Mouse (Mus musculus) liver, embryonic 11.5 days (tissue): ENCODE data around the gene Farp1. TPM values are rescaled to one million over a fixed set of nuclear protein-coding genes. Genes with fewer than 3 reads are reported as not detected.
"Not testable (repeated sequence)": the region's sequence is repeated elsewhere in the genome, so short reads cannot be mapped to it uniquely, and the experiment has no call there.

ENCODE experiments used
- ATAC-seq: fragments of 200-750 bp; cut with Nextera tagmentation; replicated peaks from 2 replicates; pipeline ENCODE4 v1.8.0; 2017; ENCODE audit warnings: moderate number of reproducible peaks, mild to moderate bottlenecking, moderate TSS enrichment, moderate library complexity; ENCODE audit not compliant: low FRiP score
- DNase-seq: peaks from one replicate; pipeline ENCODE4 v3.0.0-alpha.2; 2017; ENCODE audit warnings: low spot score
- H3K27ac ChIP-seq: fragments of 300-500 bp; sonication (generic); 2 replicates; pipeline ENCODE4 v1.5.1; 2014; ENCODE audit warnings: mild to moderate bottlenecking, low read depth, low read length, control low read depth
- H3K27me3 ChIP-seq: fragments of 300-500 bp; sonication (generic); replicated peaks from 2 replicates; pipeline ENCODE4 v1.6.1; 2014; ENCODE audit warnings: low read length, mixed read lengths; ENCODE audit not compliant: control insufficient read depth, insufficient read depth
- H3K36me3 ChIP-seq: fragments of 300-500 bp; sonication (generic); 2 replicates; pipeline ENCODE4 v1.6.1; 2014; ENCODE audit warnings: mild to moderate bottlenecking, low read length, moderate library complexity, mixed read lengths; ENCODE audit not compliant: control insufficient read depth, insufficient read depth
- H3K4me1 ChIP-seq: fragments of 300-500 bp; sonication (generic); replicated peaks from 2 replicates; pipeline ENCODE4 v1.6.1; 2014; ENCODE audit warnings: low read length, mixed read lengths; ENCODE audit not compliant: control insufficient read depth, insufficient read depth
- H3K4me2 ChIP-seq: fragments of 300-500 bp; sonication (generic); 2 replicates; pipeline ENCODE4 v1.6.1; 2014; ENCODE audit warnings: mild to moderate bottlenecking, control low read depth, moderate library complexity
- H3K4me3 ChIP-seq: fragments of 300-500 bp; sonication (generic); 2 replicates; pipeline ENCODE4 v1.5.1; 2014; ENCODE audit warnings: low read depth, low read length, control low read depth
- H3K9ac ChIP-seq: fragments of 300-500 bp; sonication (generic); 2 replicates; pipeline ENCODE4 v1.6.1; 2014; ENCODE audit warnings: low read depth, low read length, control low read depth
- H3K9me3 ChIP-seq: fragments of 300-500 bp; sonication (generic); 2 replicates; pipeline ENCODE4 v1.6.1; 2016; ENCODE audit warnings: low read length, inconsistent platforms, mixed read lengths; ENCODE audit not compliant: control insufficient read depth
- WGBS: fragments of 180-500 bp; shearing (Covaris S2); extraction: QIAGEN DNeasy Blood & Tissue Kit; methylation state at CpG from one replicate; pipeline ENCODE4 v1.1.7; 2014; 5-methylcytosine and 5-hydroxymethylcytosine counted together
- polyA plus RNA-seq: library from polyadenylated mRNA; unstranded; fragments of >200 nt; fragmentation: Nextera tagmentation; extraction: Ambion mirVana; gene quantifications from 2 replicates; pipeline ENCODE4 v1.2.1, GENCODE M21; 2014

Gene Farp1
- polyA plus RNA-seq, 1 experiment from 2014 or later, result 17.6 TPM

- 0 out of 2 replicates have a peak, but pooled peaks cover 8% of the 10 kb centered on the region for H3K4me1 ChIP-seq
- H3K27me3 ChIP-seq, result no peaks in the 10 kb centered on the region
- WGBS, result 74% methylated on average over 9 of the region's 9 CpGs
- H3K9ac ChIP-seq, result no peak overlapping the region
- no peaks in the 10 kb centered on the region for H3K36me3 ChIP-seq
- no peak overlapping the region for H3K27ac ChIP-seq
- H3K4me2 ChIP-seq, result no peak overlapping the region
- DNase-seq (no peak), ATAC-seq (no peak)
- no peak overlapping the region for H3K4me3 ChIP-seq
- no peaks in the 10 kb centered on the region for H3K9me3 ChIP-seq
Observed at GRCm38 (mm10) chr14:121046313-121046961, 11.4 kb downstream of the Farp1 start.

DNA sequence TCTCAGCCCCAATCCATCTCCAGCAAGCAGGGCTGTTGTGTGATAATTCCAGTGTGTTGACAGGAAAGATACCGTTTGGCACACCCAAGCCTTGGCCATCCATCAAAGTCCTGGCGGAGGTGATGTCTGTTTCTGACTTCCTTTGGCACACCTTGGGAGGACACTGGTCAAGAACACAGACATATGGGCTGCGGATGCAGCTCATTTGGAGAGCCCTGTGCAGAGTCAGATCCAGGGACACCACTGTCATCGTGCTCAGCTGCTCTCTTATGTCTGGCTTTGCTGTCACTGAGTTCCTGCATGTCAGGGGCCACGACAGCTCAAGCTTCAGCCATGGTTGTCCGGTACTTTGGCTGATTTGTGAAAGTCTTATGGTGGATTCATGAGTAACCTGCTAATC lies 12.8 kb downstream of the Farp1 start:
- Histone ChIP-seq H3K4me3 (no peak overlapping the region), H3K4me1 (peaks cover 12% of the 10 kb centered on the region), H3K27ac (no peak overlapping the region), H3K4me2 (no peak overlapping the region), H3K27me3 (no peaks in the 10 kb centered on the region), H3K36me3 (no peaks in the 10 kb centered on the region), H3K9me3 (no peaks in the 10 kb centered on the region), H3K9ac (no peak overlapping the region)
- DNase-seq (no peak), ATAC-seq (no peak)
- 61% methylated on average over 6 of the region's 6 CpGs for WGBS

- not testable (repeated sequence) for H3K9me3 ChIP-seq, H3K27me3 ChIP-seq, H3K27ac ChIP-seq, H3K36me3 ChIP-seq, DNase-seq, H3K4me3 ChIP-seq, ATAC-seq, H3K9ac ChIP-seq, H3K4me2 ChIP-seq
- H3K4me1 ChIP-seq, result peaks cover 32% of the 10 kb centered on the region
- 42% methylated on average over 3 of the region's 4 CpGs for WGBS
Observed at GRCm38 (mm10) chr14:121051002-121051401, 16.0 kb downstream of the Farp1 start.

GRCm38 (mm10) chr14:121053020-121053518 lies 18.1 kb downstream of the Farp1 start:
- Histone ChIP-seq H3K9ac (no peak overlapping the region), H3K4me1 (peaks cover 30% of the 10 kb centered on the region), H3K9me3 (no peaks in the 10 kb centered on the region), H3K27ac (peak overlapping the region; percentile 79), H3K4me3 (0 out of 2 replicates have a peak overlapping the region, but pooled peaks have one; percentile 3), H3K27me3 (no peaks in the 10 kb centered on the region), H3K36me3 (no peaks in the 10 kb centered on the region; the same call in 1 of the 2 replicates), H3K4me2 (peak overlapping the region; percentile 53)
- ATAC-seq (peak; percentile 77), DNase-seq (no peak)
- 15% methylated on average over 5 of the region's 5 CpGs for WGBS

- no peaks in the 10 kb centered on the region; the same call in 1 of the 2 replicates for H3K36me3 ChIP-seq
- H3K27ac ChIP-seq, result no peak overlapping the region
- no peak overlapping the region for H3K4me3 ChIP-seq
- H3K9ac ChIP-seq, result no peak overlapping the region
- peaks cover 30% of the 10 kb centered on the region for H3K4me1 ChIP-seq
- ATAC-seq (no peak), DNase-seq (no peak)
- no peaks in the 10 kb centered on the region for H3K27me3 ChIP-seq
- 72% methylated on average over 5 of the region's 5 CpGs for WGBS
- H3K9me3 ChIP-seq, result no peaks in the 10 kb centered on the region
- peak overlapping the region; percentile 12; the same call in 1 of the 2 replicates for H3K4me2 ChIP-seq
Observed at GRCm38 (mm10) chr14:121054062-121054461, 19.1 kb downstream of the Farp1 start.

- Histone ChIP-seq H3K36me3 (no peaks in the 10 kb centered on the region; the same call in 1 of the 2 replicates), H3K27ac (no peak overlapping the region), H3K4me3 (no peak overlapping the region), H3K9ac (no peak overlapping the region), H3K4me1 (peaks cover 34% of the 10 kb centered on the region), H3K4me2 (no peak overlapping the region), H3K9me3 (no peaks in the 10 kb centered on the region), H3K27me3 (no peaks in the 10 kb centered on the region)
- no peak for DNase-seq
- 94% methylated on average over 5 of the region's 5 CpGs for WGBS
- ATAC-seq, result no peak
Observed at GRCm38 (mm10) chr14:121057750-121058149, 22.8 kb downstream of the Farp1 start.

DNA sequence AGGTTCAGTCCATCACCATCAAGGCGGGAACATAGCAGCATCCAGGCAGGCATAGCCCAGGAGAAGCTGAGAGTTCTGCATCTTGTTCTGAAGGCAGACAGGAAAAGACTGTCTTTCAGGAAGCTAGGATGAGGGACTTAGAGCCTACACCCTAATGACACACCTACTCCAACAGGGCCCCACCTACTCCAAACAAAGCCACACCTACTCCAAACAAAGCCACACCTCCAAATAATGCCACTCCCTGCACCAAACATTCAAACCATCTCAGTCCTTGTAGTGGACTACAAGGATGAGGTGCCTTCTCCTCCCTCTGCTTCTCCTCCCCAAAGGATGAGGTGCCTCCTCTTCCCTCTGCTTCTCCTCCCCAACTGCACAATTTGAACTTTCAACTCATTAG lies 23.5 kb downstream of the Farp1 start:
- Histone ChIP-seq H3K27ac (no peak overlapping the region), H3K9ac (no peak overlapping the region), H3K4me1 (peaks cover 31% of the 10 kb centered on the region), H3K4me2 (no peak overlapping the region), H3K27me3 (no peaks in the 10 kb centered on the region), H3K9me3 (no peaks in the 10 kb centered on the region), H3K36me3 (no peaks in the 10 kb centered on the region; the same call in 1 of the 2 replicates), H3K4me3 (no peak overlapping the region)
- ATAC-seq (no peak), DNase-seq (no peak)
- 90% methylated on average over 1 of the region's 1 CpGs for WGBS

- no peak overlapping the region for H3K4me2 ChIP-seq
- WGBS, result 75% methylated on average over 10 of the region's 10 CpGs
- no peak for ATAC-seq
Observed at GRCm38 (mm10) chr14:121059266-121059665, 24.3 kb downstream of the Farp1 start.

DNA sequence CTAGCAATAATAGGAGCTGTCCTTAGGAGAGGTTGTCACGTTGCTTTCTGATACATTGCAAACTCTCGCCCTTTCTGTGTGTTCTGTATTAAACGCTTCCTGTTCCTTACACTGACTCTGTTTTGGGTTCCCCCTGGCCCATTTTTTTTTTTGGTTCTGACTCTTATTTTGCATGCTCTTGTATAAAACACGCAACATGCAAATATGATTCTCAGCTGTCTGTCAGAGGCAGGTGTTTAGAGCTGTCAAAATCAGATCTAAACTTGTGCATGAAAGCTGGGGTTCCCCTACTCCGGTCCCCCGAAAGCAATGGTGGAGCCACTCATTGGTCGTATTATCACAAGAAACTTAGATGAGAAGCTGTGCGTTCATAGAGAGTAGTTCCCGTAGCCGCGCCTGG lies 25.5 kb downstream of the Farp1 start:
- no peak for ATAC-seq
- WGBS, result 75% methylated on average over 11 of the region's 11 CpGs
- no peak overlapping the region for H3K27ac ChIP-seq
- no peak for DNase-seq
- no peaks in the 10 kb centered on the region for H3K27me3 ChIP-seq
- no peak overlapping the region for H3K9ac ChIP-seq
- H3K4me1 ChIP-seq, result peaks cover 22% of the 10 kb centered on the region
- no peak overlapping the region for H3K4me2 ChIP-seq
- H3K9me3 ChIP-seq, result no peaks in the 10 kb centered on the region
- H3K4me3 ChIP-seq, result no peak overlapping the region
- no peaks in the 10 kb centered on the region; the same call in 1 of the 2 replicates for H3K36me3 ChIP-seq

More at GRCm38 (mm10) chr14:121059266-121059665, 24.3 kb downstream of the Farp1 start:
- Histone ChIP-seq H3K36me3 (no peaks in the 10 kb centered on the region; the same call in 1 of the 2 replicates), H3K27ac (no peak overlapping the region), H3K9me3 (no peaks in the 10 kb centered on the region), H3K4me3 (no peak overlapping the region), H3K9ac (no peak overlapping the region), H3K27me3 (no peaks in the 10 kb centered on the region), H3K4me1 (peaks cover 25% of the 10 kb centered on the region)
- no peak for DNase-seq
